Mouse (Mus musculus) olfactory bulb, adult 2 months (tissue): ENCODE results near the gene Cyth3.

Experiments
- CTCF ChIP-seq: fragments of 200-500 bp; IDR thresholded peaks from 2 replicates; pipeline ENCODE4 v1.5.1; 2012; ENCODE audit warnings: low read depth, mild to moderate bottlenecking, low read length, moderate library complexity; ENCODE audit not compliant: insufficient read depth
- POLR2A ChIP-seq: fragments of 200-500 bp; IDR thresholded peaks from 2 replicates; pipeline ENCODE4 v1.6.1; 2012; ENCODE audit warnings: mild to moderate bottlenecking, low read depth, low read length, moderate library complexity; ENCODE audit not compliant: insufficient read depth

DNA sequence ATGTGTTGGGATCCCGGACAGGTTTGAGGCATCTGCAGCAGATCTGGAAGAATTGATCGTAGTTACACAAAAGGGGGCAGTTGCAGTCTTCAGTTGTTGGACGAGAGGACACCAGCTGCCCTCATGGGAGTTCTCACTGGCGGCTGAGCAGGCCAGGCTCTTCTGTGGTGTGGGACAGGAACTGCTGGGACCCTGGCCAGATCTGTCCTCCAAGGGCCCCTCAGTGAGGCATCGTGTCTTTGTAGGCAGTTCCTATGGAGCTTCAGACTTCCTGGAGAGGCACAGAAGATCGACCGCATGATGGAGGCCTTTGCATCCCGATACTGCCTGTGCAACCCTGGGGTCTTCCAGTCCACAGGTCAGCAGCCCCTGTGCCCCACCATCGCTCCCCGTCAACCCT, 78.8 kb downstream of the Cyth3 start:
- TF ChIP-seq POLR2A (no peak), CTCF (no peak)
